Mouse (Mus musculus) thymus, adult 2 months (tissue): ENCODE measurements around the gene Gm6614.

ENCODE experiments used
- CTCF ChIP-seq: fragments of 200-500 bp; IDR thresholded peaks from 2 replicates; pipeline ENCODE4 v1.5.1; 2012; ENCODE audit warnings: mild to moderate bottlenecking, control low read depth, low read length, moderate library complexity, borderline replicate concordance; ENCODE audit not compliant: control insufficient read depth, poor library complexity, insufficient read depth; ENCODE audit errors: extremely low read depth
- POLR2A ChIP-seq: fragments of 200-500 bp; IDR thresholded peaks from 2 replicates; pipeline ENCODE4 v1.6.1; 2012; ENCODE audit warnings: mild to moderate bottlenecking, low read length, control low read depth, moderate library complexity; ENCODE audit not compliant: control insufficient read depth, poor library complexity, insufficient read depth; ENCODE audit errors: extremely low read depth

GRCm38 (mm10) chr6:142021671-142022070 lies 10.5 kb upstream of the Gm6614 start:
- TF ChIP-seq CTCF: no peak
- no peak for TF ChIP-seq POLR2A
